Mouse (Mus musculus) cerebellum, postnatal 10 days (tissue): ENCODE measurements around the gene Mical3.

ENCODE experiments used
- DNase-seq, 2 experiments: peaks; one replicate each; pipeline ENCODE4 v3.0.0; 2021; ENCODE audit warnings: mixed read lengths in 2 of 2

Gene Mical3

DNA sequence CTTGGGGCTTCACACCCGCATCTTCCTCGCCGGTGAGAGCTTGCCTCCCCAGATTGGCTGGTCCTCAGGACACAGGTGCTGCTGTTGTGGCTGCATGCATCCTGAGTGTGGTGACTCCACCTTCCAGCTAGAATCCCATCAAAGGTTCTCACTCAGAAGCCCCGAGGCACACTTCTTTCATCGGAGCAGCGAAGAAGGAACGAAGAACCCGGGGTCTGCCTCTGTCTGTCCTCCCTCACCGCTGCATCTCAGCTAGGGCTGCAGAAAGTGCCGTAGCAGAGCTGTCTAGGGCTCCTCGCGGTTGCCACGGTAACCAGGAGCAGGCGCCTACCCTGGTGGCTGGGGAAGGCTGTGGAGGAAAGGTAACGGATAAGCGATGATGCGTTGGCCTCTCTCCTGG, at the start of gene Mical3:
Gene Mical3, minus strand, starts transcription at position 227 of the 400 bp plus-strand sequence.
- DNase-seq = peak; percentile 80 to 84

DNA sequence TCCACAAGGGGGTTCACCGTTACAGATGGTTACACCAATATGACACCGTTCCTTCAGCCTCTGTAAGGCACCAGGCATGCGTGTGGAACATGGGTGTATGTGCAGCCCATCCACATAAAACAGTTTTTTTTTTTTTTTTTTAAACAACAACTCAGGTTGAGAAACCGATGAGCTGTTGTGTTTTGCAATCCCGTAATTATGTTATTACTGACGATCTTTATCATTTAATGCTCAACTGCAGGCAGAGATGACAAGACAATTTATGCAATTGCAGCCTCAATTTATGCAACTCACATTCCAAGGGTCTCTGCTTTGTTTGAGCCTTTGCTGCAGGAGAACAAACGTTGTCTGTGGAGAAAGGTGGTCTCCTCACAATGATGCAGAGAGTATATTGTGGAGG, 49.0 kb upstream of the Mical3 start:
- no peak for DNase-seq

DNA sequence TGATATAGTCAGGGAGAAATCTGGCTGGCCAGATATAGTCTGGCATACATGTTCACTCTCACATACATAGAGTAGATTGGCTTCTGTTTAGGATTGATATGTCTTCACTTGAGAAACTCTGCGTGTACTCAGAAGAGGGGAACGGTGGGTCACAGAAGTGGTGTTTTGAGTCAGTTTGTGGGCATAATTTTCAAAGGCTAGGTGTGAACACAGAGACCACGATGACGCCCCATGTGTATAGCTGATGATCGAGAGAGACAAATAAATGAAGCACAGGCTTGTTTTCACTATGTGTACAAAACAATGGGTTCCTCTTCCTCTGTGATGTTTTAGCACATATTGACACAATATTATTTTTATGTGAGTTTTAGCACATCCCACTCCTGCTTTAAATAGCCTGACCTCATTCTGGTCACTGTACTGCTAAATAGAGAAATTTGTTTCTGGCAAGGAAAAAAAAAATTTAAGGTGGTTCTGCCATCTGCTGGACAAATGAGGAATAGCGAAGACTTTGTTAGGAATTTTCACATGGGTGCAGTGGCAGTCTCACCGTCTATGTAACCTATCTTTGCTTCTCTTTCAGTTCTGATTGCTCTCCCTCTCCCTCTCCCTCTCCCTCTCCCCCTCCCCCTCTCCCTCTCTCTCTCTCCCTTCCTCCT, 48.0 kb upstream of the Mical3 start:
- DNase-seq = peak; percentile 75 to 84

DNA sequence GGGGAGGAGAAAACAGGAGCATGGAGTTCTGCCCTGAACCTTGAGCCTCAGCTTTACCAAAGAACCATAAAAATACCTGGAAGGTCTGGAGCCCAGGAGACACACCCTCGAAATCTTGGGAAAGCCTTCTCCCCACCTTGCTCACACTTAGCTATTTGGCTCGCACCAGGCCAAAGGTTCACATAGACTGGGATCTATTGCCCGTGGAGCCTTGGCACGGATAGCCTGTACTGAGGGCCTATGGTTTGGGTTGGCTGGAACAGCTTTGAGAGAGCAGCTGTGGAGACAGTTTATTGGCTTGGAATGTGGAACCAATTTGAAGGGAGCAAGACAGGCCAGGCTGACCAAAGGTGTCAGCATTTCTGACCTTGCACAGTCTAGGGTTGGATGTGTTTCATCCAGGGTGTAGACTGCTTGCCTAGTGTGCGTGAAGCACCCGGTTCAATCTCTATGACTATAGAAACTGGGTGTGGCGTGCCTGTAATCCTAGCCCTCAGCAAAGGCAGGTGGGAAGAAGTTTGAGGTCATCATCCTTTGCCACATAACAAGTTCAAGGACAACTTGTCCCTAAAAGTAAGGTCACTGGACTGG, 46.4 kb upstream of the Mical3 start:
- peak; percentile 35 to 50 for DNase-seq

DNA sequence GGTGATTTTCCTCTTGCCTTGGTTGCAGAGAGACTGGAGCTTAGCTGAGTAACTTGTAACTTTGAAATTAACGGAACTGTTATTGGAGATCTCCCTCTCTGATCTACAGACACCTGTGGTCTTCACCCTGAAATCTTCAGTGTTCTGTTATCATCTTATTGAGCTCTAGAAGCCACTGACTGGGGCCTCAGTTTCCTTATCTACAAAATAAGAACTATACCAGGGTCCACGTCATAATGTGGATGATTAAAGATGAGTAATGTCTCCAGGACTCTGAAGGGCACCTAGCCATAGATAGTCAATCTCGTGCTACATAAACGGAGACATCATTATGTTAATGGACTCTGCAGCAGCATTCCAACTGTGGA, 45.9 kb upstream of the Mical3 start:
- no peak for DNase-seq

DNA sequence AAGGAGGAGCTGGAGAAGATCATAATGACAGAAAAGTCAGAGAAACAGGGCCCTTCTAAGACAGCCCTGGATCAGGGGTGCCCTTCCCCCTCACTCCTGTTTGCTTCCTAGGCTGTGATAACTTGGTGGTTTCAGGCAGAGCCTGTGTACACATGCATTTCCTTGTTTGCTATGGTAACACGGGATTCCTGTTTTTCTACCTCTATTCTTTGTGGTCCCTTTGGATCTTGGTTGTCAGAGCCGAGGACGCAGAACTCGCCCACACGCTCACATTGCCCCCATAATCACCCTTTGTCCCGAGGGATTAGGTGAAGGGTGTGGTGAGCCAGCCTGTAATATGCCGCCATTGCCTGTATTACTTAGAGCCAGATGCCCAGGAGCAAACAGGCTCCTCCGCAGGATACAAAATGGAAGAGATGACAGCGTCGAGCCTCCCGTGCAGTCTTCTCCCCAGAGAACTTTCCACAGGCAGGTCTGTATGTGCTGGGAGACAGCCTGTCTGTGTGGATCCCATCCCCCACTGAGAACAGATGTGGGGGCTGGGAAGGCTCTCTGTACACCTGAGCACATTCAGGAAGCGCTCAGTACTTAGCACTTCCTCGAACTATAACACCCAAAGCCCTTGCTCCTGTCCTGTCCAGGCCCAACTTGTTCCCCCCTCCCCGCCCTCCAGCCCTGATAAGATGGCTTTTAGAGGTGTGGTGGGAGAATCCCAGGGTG, 45.4 kb upstream of the Mical3 start:
- DNase-seq = no peak

DNA sequence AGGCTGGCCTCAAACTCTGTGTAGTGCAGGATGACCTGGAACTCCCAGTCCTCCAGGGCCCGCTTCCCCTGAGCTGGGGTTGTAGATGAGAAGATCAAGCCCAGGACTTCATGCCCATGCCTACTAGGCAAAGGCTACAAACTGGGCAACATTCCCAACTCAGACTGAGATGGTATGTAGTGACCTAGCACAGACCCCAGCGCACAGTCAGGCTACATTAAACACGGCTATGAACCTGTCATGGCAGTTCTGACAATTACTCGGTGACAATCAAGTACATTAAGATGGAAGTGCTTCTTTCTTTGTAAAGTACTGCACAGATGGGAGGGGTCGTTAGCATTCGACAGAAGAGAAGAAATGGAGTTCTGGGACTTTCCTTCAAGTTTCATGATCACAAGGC, 44.0 kb upstream of the Mical3 start:
- DNase-seq = no peak

DNA sequence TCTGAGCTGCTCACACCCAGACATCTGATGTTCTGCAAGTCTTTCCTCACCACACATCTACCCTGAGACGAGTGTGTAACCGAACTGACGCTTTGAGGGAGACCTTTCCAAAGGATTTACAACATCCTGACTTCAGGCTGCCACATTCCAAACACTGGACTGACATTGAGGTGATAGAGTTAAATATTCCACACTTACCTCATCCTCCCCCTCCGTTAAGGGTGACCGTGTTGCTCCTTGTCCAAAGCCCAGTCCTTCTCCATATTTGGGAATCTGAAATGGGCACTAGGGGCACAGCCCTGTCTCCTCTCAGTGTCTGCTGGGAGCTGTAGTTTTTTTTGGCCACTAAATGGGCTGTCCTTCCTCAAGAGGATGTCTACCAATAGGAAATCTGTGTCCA, 42.7 kb upstream of the Mical3 start:
- no peak for DNase-seq

DNA sequence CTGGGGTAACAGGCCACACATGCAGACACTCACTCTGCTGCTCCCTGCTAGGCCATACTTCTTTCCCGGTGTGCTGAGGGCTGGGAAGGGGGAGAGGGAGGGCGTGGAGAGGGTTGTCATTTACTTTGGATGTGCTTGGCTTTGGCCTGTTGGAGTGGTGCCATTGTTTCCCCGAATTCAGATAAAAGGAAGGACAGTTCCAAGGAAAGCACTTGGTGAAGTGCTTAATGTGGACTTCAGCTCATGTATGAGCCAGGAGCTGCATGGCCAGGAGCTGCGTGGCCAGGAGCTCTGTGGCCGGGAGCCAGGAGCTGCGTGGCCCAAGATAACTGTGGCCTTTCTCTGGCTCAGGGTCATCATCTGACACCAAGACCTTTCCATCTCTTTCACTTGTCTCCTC, 40.3 kb upstream of the Mical3 start:
- peak in 1 of 2 experiments; percentile 17 for DNase-seq

DNA sequence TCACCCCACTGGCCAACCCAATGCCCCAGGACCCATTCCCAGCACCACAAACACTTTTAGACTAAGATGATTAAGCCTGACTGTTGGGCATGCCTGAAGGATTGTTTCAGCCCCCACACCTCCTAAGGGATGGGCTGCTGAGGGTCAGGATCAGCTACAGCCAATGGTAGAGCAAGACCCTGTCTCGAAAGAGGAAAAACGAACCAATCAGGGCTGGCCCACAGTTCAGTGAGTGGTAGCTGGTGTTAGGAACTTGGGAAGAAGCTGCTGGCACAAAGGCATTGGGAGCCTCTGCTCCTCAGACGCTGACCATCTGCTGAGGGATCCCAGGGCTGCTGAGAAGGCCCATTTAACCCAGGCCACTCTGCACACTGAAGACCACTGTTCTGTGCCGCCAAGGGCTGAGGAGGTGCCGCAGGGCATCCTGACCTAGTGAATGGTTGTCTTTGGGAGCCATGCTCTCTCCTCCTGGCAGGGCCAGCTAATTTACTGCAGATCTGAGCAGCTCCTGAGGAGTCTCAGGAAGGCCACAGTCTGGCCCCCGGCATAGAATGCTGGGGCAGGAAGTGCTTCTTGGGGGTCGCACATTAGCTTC, 36.7 kb upstream of the Mical3 start:
- DNase-seq = no peak

DNA sequence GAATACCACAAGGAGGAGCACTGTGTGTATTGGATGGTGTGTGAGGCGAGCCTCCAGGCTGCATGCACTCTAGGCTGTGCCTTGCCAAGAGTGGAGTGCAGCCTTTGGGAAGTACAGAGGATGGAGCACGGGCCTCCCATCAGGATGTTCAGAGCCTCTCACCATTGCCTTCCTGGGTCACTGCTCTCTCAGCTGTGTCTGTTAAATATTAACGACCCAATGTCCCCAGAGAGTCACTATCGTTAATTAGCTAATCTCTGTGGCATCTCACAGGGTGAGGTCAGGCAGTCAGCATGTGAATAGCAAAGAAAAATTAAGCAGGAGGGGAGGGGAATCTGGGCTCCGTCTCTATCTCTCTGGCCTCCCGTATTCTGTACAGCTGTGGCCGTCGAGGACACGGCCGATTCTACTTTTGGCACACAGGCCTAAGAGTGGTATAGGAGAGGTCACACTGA, 35.3 kb upstream of the Mical3 start:
- no peak for DNase-seq

DNA sequence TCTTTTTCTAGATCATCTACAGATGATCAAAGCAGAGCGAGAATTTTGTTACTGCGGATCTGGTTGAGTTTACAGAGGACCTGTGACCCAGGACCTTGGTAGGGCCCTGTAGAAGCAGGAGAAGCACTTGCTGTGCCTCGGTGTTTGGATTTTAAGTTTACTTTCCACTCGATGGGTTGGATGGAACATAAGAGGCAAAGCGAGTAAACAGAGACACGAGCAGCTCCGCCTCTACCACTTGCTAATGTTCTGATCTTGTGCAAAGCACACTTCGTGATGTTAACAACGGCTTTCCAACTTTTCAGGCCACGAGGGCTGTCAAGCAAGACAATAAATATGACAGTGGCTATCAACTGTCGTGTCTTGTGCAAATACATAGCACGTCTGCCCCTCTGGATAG, 31.8 kb upstream of the Mical3 start:
- no peak for DNase-seq

DNA sequence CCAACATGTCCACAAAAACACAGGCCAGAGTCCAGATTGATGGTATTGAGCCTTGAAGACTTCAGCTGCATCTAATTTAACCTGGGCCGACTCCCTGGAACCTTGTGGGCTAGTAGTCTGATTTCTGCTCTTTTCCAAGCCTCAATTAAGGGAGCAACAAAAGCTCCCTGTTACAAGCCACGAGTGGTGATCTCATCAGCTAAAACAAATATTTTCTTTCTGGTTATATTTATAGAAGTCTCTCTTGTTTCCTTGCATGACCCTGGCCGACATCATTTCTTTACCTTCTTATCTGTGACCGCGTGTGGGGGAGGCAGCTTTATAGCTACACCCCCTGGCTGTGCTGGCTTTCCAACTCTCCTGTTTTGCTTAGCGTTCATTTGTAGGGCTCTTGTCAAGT, 29.3 kb upstream of the Mical3 start:
- DNase-seq = no peak

DNA sequence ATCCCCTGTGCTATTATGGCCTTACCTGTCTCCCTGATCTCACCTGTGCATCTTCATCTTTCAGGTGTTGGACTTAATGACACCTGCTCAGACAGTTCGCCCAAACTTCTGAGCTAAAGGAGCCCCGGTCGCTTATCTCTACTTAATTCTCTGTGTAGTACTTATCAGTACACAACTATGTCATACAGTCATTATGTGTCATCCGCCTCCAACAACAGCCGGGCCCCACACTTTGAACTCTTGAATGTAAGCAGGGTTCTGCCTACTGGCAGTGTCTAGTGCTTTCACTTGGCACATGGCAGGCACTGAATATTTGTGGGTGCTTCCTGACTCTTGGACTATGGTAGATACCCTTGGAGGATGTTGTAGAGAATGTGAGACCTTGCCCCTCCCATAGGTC, 28.8 kb upstream of the Mical3 start:
- DNase-seq = no peak

DNA sequence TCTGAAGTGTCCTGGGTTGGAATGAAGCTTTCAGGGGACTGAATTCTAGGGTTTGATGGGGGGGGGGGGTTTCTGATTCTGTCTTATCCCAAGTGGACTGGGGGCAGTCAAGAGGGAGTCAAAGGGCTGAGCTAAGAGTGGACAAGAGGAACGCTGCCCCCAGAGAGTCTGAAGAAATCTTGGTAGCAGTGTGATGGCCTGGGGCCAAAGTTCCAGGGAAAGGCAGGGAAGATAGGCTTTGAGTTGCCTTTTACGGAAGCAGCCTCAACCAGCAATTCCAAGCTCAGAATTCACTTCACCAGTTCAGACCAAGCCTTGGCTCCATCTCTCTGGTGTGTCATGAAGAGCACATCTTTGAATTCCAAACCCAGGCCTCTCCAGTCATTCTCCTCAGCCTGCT, 25.2 kb upstream of the Mical3 start:
- no peak for DNase-seq

DNA sequence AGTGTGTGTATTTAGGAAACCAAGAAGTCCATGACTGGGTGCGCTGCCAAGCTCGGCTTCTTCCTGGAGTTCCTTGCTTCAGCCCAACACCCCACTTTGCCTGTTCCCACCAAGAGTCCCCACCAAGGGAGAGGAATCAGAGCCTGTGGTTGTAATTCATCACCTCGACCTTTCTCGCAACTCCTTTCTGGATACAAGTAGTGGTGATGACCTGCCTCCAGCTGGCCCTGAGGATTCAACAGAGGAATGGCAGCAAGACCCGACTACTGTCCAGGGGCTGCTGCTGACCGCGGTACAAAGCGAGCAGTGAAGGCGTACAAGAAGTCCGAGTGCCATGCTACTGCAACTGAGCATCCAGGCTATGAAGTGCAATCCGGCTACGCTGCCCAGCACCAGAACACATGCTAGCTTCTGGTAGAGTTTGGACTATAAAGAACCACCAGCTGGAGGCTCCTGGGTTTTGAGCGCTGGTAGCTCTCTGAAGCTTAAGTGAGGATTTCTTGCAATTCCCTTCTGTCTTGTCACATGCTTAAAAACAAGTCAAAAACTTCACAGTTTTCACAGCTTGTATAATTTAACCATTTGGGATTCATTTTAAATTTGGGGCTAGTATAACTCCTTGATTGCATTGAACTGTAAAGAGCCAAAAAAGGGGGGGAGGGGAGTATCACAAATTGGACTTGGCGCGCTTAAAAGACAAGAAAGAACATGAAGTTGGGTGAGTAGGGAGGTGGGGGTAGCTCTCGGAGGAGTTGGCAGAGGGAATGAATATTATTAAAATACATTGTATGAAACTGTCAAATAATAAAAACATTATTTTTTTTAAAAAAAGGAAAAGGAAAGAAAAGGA, 23.9 kb upstream of the Mical3 start:
- DNase-seq = no peak

DNA sequence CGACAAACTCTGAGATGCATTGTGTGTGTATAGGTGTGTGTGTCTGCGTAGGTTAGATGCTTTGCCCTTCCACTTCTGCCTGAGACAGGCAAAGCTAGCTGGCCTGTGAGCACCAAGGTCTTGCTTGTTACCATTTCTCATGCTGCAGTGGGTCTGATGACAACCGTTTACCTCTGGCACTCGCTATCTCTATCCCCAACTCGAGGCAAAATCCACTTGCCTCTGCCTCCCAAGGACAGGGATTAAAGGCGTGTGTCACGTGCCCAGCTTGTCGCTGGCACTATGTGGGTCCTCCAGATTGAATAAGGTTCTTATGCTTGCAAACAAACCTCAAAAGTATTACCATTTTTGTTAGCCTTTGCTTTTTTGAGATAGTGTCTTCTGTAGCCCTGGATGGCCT, 22.4 kb upstream of the Mical3 start:
- no peak for DNase-seq

DNA sequence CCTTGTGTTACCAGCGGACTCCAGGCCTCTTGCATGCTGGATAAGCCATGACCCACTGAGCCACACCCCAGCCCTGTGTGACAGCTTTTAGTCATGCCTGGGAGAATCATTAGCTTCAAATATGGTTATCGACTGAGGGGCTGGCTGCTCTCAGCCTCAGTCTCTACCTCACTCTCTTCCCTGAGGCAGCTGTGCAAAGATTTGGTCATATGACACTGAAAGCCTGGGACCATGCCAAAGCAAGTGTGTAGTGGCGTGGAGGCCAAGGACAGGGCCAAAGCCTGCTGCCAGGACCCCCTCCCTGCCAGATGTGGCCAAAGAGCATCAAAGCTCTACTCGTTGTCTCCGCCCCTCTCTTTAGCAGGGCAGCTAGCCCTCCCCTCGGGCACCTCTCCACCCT, 20.9 kb upstream of the Mical3 start:
- DNase-seq = peak; percentile 38 to 42

DNA sequence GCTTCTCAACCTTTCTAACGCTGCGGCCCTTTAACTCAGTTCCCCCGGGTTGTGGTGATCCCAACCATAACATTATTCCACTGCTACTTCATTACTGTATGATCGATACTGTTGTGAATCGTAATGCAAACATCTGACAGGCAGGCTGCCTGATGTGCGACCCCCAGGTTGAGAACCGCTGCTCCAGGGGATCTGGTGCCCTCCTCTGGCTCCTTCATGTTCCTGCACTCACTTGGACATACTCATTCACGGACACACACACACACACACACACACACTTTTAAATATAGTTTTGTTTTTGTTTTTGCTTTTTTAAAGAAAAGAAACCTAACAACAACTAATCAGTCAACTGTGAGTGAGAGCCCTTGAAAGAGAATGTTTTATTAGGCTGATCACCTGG, 19.3 kb upstream of the Mical3 start:
- DNase-seq = no peak

DNA sequence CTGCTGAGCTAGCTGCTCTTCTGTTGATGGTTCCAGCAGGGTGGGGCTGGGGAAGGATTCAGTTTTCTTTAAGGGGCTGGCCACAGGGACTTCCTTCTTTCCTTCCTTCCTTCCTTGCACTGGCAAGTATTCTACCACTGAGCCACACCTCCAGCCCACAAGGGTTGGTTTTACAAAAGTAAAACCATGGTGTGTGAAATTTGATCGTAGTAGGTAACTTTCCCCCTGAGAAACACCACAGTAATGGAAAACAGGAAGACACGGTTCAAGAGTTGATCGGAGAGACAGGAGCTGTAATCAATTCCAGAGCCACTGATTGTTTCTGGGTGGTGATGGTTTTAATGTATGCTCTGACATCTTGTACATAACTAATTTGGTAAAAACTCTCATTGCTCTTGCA, 18.6 kb upstream of the Mical3 start:
- DNase-seq = no peak

DNA sequence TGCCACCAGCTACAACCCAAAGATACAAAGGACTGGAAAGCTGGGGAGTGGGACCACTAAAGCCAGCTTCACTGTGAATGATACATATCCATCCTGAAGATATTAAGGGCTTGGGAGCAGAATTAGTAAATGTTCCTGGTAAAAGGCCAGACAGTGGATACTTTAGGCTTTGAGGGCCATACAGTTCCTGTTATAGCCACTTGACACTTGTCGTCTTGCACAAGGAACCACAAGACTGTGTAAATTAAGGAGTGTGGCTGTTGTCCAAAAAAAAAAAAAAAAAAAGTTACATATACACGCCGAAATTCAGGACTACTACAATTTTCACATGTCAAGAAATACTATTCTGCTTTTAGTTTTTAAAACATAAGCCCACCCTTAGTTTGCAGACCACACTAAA, 17.6 kb upstream of the Mical3 start:
- DNase-seq = no peak

DNA sequence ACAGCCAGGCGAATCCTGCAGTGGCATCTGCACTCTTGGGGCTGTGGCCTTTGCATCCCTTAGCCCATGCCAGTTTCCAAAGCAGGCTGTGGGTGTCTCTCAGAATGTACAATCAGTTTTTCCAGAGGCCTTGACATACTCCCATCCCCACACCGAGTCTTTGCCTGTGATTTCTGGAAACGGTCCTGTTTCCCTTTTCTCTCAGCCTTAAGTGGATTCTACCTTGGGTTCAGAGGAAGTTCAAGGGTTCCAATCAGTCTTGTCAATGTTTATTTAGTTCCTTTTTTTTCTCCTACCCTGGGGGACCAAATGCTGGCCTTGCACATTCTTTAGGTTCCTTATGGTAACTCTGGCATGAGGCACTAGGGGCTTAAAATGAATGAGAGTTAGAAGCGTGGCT, 16.0 kb upstream of the Mical3 start:
- DNase-seq = no peak

DNA sequence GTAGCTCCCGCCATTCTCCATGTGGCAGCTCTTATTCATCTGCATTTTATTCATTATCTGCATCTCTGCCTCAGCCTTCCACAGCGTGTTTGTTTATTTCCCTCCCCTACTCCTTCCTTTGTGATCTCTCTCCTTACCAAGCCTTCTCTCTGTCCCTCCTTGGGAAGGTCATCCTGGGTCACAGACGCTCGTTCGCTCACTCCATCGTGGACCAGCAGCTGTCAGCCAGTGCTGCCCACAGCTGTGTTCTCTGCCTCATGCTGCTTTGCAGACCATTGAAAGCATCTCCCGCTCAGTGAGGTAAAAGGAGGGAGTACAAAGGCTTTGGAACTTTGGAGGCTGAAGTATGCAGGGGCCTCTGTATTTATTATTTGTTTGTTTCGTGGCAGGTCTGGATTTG, 15.1 kb upstream of the Mical3 start:
- no peak for DNase-seq
